Mouse (Mus musculus) liver, embryonic 14.5 days (tissue): ENCODE data around the gene St3gal4. TPM values are rescaled to one million over a fixed set of nuclear protein-coding genes. Genes with fewer than 3 reads are reported as not detected.

Source experiments
- ATAC-seq: fragments of 200-750 bp; cut with Nextera tagmentation; 2 replicates; pipeline ENCODE4 v1.8.0; 2017; ENCODE audit warnings: moderate number of reproducible peaks, mild to moderate bottlenecking, moderate library complexity; ENCODE audit not compliant: insufficient read depth
- DNase-seq, 3 experiments: peaks; one replicate each; pipeline ENCODE4 v3.0.0-alpha.2; 2012 to 2013; ENCODE audit warnings: low read depth in 3 of 3, low spot score in 3 of 3
- H3K27ac ChIP-seq: fragments of 300-500 bp; sonication (generic); 2 replicates; pipeline ENCODE4 v1.5.1; 2014; ENCODE audit warnings: moderate library complexity, mild to moderate bottlenecking, control low read depth, inconsistent platforms
- H3K27me3 ChIP-seq: fragments of 300-500 bp; sonication (generic); 2 replicates; pipeline ENCODE4 v1.6.1; 2014; ENCODE audit warnings: mild to moderate bottlenecking, low read length, moderate library complexity; ENCODE audit not compliant: control insufficient read depth, insufficient read depth
- H3K36me3 ChIP-seq: fragments of 300-500 bp; sonication (generic); replicated peaks from 2 replicates; pipeline ENCODE4 v1.6.1; 2014; ENCODE audit warnings: low read depth; ENCODE audit not compliant: control insufficient read depth, insufficient read depth
- H3K4me1 ChIP-seq, 2 experiments: fragments of 200-500 bp in 1 of 2; fragments of 300-500 bp in 1 of 2; sonication (generic) in 1 of 2; replicated peaks; 2 replicates each; pipeline ENCODE4 v1.6.1; 2012 to 2014; ENCODE audit warnings: antibody characterized with exemption in 1 of 2, inconsistent platforms in 1 of 2, low read length in 1 of 2; ENCODE audit not compliant: control insufficient read depth in 2 of 2, insufficient read depth in 2 of 2
- H3K4me2 ChIP-seq: fragments of 300-500 bp; sonication (generic); 2 replicates; pipeline ENCODE4 v1.6.1; 2014; ENCODE audit warnings: low read depth, mild to moderate bottlenecking, control low read depth, moderate library complexity
- H3K4me3 ChIP-seq, 2 experiments: fragments of 200-500 bp in 1 of 2; fragments of 300-500 bp in 1 of 2; sonication (generic) in 1 of 2; 2 replicates each; pipeline ENCODE4 v1.5.1; 2012 to 2014; ENCODE audit warnings: low read depth in 2 of 2, low read length in 2 of 2, mild to moderate bottlenecking in 2 of 2, control low read depth in 1 of 2, inconsistent platforms in 1 of 2, moderate library complexity in 1 of 2; ENCODE audit not compliant: insufficient read depth in 1 of 2
- H3K9ac ChIP-seq: fragments of 300-500 bp; sonication (generic); replicated peaks from 2 replicates; pipeline ENCODE4 v1.6.1; 2014; ENCODE audit warnings: mild to moderate bottlenecking, control low read depth, moderate library complexity
- H3K9me3 ChIP-seq: fragments of 300-500 bp; sonication (generic); 2 replicates; pipeline ENCODE4 v1.6.1; 2016; ENCODE audit warnings: low read length, mixed read lengths; ENCODE audit not compliant: control insufficient read depth
- CTCF ChIP-seq: IDR thresholded peaks from 2 replicates; pipeline ENCODE4 v1.5.1; 2016; ENCODE audit warnings: antibody characterized with exemption, low read depth, control low read depth
- EP300 ChIP-seq: IDR thresholded peaks from 2 replicates; pipeline ENCODE4 v1.6.1; 2016; ENCODE audit warnings: antibody characterized with exemption, low read depth
- WGBS: fragments of 180-500 bp; shearing (Covaris S2); extraction: QIAGEN DNeasy Blood & Tissue Kit; methylation state at CpG from one replicate; pipeline ENCODE4 v1.1.7; 2014; ENCODE audit not compliant: insufficient replicate concordance; 5-methylcytosine and 5-hydroxymethylcytosine counted together
- polyA plus RNA-seq, 2 experiments: library from polyadenylated mRNA; depleted of rRNA in 1 of 2; stranded (reverse) in 1 of 2; unstranded in 1 of 2; fragments of >200 nt; fragmentation: Nextera tagmentation in 1 of 2; extraction: Ambion mirVana in 1 of 2; gene quantifications; 2 replicates each; pipeline versions ENCODE4 v1.2.1 to v1.2.3; 2012 to 2014

The St3gal4 gene
- polyA plus RNA-seq, 2 experiments, result 6.0 to 19.2 TPM

DNA sequence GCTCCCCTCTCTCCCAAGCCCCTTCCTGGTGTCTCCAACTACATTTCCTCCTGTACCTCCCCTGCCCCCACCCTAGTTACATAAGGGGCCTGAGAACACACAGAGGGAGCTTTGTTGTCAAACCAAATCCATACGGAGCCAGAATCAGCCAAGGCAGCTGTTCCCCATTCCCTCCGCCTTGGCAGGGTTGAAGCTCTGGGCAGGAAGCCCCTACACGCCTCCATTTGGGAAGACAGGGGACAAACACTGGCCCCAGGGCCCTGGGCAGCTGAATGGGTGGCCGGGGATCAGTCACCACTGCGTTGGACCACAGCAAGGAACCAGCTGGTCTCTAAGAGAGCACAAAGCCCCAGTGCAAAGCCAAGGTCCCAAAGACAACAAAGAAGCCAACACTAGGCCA, 10.2 kb downstream of the St3gal4 start:
- Histone ChIP-seq H3K27me3 (no peaks in the 10 kb centered on the region), H3K36me3 (peaks cover 2% of the 10 kb centered on the region; the same call in 1 of the 2 replicates), H3K4me3 (no peak overlapping the region), H3K9me3 (no peaks in the 10 kb centered on the region), H3K27ac (peak overlapping the region; percentile 62; the same call in 1 of the 2 replicates), H3K4me1 (peaks cover 65 to 84% of the 10 kb centered on the region in 2 experiments), H3K9ac (peak overlapping the region; percentile 28; the same call in 1 of the 2 replicates), H3K4me2 (no peak overlapping the region)
- ATAC-seq (no peak), DNase-seq (no peak)
- WGBS, result 70% methylated on average over 5 of the region's 5 CpGs
- TF ChIP-seq EP300, result no peak
- no peak for TF ChIP-seq CTCF

DNA sequence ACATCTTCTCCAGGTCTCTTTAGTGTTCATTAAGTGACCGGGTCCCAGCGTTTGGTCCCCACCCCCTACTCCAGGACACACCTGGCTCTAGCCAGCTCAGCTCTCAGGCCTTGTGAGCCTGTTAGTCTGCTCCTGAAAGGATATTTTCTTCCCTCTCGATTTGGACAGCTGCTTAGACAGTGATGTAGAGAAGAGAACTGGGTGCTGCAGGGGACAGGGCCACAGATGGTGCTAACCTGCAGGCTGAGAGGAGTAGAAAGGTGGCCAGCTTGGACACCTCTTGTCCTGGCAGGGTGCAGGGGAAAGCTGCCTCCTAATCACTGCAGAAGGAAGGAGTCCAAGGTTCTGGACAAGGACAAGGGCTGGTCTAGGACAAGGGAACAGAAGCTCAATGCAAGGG, 11.0 kb downstream of the St3gal4 start:
- no peak overlapping the region for H3K27ac ChIP-seq
- peaks cover 4% of the 10 kb centered on the region; the same call in 1 of the 2 replicates for H3K36me3 ChIP-seq

DNA sequence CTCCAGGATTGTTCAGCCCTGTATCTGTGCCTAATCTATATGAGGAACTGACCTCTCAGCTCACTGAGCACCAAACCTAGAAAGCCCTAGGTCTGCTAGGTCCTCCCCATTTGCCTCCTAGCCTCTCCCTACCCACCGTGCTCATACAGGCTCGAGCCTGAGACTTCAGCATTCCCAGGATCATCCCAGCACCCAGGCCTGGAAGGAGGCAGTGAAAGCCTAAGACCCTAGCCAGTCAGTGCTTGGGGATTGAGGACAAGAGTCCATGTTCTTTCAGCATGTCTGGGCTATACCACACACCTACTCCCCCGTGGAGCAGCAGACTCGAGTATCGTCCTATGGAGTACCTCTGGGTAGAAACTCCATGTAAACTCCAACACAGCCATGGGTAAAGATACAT, 11.7 kb downstream of the St3gal4 start:
- H3K4me1 ChIP-seq, result peaks cover 61 to 80% of the 10 kb centered on the region in 2 experiments
- H3K27me3 ChIP-seq, result no peaks in the 10 kb centered on the region
- H3K27ac ChIP-seq, result peak overlapping the region; percentile 15; the same call in 1 of the 2 replicates
- H3K9me3 ChIP-seq, result no peaks in the 10 kb centered on the region
- H3K9ac ChIP-seq, result no peak overlapping the region; the same call in 1 of the 2 replicates
- peak overlapping the region; percentile 20; the same call in 1 of the 2 replicates for H3K4me2 ChIP-seq
- peaks cover 8% of the 10 kb centered on the region; the same call in 1 of the 2 replicates for H3K36me3 ChIP-seq
- WGBS, result 73% methylated on average over 5 of the region's 5 CpGs
- TF ChIP-seq CTCF, result no peak
- no peak for TF ChIP-seq EP300
- no peak for ATAC-seq
- H3K4me3 ChIP-seq, result no peak overlapping the region
- no peak for DNase-seq

More for the DNA sequence above, 11.0 kb downstream of the St3gal4 start:
- 69% methylated on average over 3 of the region's 3 CpGs for WGBS
- Histone ChIP-seq H3K9ac (peak overlapping the region; percentile 14; the same call in 1 of the 2 replicates), H3K4me3 (no peak overlapping the region), H3K9me3 (no peaks in the 10 kb centered on the region), H3K4me2 (no peak overlapping the region), H3K27me3 (no peaks in the 10 kb centered on the region), H3K4me1 (peaks cover 62 to 83% of the 10 kb centered on the region in 2 experiments)
- DNase-seq, result no peak
- no peak for ATAC-seq
- TF ChIP-seq EP300, result no peak
- no peak for TF ChIP-seq CTCF

DNA sequence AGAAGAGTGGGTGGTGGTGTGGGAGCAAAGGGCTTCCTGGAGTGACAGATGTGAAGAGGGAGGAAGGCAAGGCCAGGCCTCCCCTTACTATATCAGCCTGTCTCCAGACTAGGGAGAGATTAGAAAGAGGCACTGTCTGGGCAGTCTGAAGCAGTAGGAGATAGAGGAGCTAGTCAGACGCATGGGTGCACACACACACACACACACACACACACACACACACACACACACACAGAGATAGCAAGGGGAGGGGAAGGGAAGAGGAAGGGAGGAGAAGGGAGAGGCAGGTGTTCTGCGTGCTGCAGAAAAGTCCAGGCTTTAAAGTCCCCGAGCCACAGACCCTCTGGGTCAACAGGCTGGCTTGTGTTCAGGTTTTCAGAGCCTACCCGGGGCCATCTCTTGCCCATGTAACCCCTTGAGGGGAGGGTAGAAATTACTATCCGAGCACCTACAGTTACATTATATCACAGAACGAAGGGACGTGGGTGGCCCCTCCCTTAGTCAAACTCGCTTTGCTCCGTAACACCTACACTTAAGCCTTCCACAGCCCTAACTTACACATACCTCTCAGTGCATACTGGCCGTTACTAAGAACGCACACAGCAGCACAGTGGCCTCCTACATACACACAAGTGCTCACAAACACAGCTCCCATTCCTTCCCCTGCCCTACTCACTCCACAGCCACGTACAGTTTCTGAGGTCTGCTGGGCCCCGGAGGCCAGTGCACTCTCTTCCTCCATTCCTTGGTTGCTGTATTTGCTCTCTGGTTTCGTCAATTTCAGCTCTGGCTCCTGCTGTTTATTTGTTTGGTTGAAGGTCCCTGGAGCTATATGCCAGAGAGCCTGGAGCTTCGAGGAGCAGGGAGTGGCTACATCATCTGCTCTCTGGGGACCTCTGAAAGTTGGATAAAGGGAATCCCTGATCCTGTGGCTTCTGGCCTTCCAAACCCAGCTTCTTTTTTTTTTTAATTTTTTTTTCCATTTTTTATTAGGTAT, 12.9 kb downstream of the St3gal4 start:
- H3K36me3 ChIP-seq, result peaks cover 10% of the 10 kb centered on the region; the same call in 1 of the 2 replicates
- ATAC-seq, result peak; percentile 95
- 24% methylated on average over 15 of the region's 15 CpGs for WGBS
- H3K27ac ChIP-seq, result peak overlapping the region; percentile 88
- no peaks in the 10 kb centered on the region for H3K9me3 ChIP-seq
- peak overlapping the region; percentile 10 to 27; a peak in 3 of 4 replicates for H3K4me3 ChIP-seq
- peaks cover 52 to 69% of the 10 kb centered on the region in 2 experiments for H3K4me1 ChIP-seq
- H3K4me2 ChIP-seq, result peak overlapping the region; percentile 68
- TF ChIP-seq CTCF, result no peak
- TF ChIP-seq EP300, result peak; percentile 75
- peak in 2 of 3 experiments; percentile 65 to 67 for DNase-seq
- H3K27me3 ChIP-seq, result no peaks in the 10 kb centered on the region
- peak overlapping the region; percentile 61 for H3K9ac ChIP-seq

DNA sequence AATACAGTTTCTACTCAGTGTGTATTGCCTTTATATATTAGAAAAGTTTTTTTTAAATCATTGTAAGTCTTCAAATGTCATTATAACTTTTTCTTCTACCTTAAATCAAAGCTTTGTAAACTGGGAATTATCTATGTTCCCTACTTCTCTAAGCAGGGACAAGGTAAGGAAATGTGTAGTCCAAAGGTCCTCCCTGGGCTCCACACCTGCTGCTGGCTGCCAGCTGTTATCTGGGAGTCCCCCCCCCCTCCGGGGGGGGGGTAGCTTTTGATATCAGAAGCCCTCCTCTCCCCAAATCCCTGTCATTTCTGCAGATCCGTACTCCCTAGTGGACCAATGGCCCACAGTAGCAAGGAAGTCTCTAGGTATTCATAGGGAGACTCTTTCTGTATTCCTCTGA, 13.6 kb downstream of the St3gal4 start:
- Histone ChIP-seq H3K36me3 (peaks cover 15% of the 10 kb centered on the region; the same call in 1 of the 2 replicates), H3K4me3 (peak overlapping the region in 1 of 2 experiments; percentile 27; a peak in 1 of 4 replicates), H3K9me3 (no peaks in the 10 kb centered on the region), H3K27me3 (no peaks in the 10 kb centered on the region), H3K9ac (peak overlapping the region; percentile 4; the same call in 1 of the 2 replicates), H3K4me2 (peak overlapping the region; percentile 68), H3K27ac (peak overlapping the region; percentile 88), H3K4me1 (peaks cover 45 to 62% of the 10 kb centered on the region in 2 experiments)
- no peak for TF ChIP-seq EP300
- no peak for TF ChIP-seq CTCF
- 34% methylated on average over 2 of the region's 2 CpGs for WGBS
- ATAC-seq (no peak), DNase-seq (no peak)
